In genomic region chr5:129669453-129670035, GRCm38 (mm10) we compare ENCODE assay signal across 8 mouse cellular contexts. TPM values are rescaled to one million over a fixed set of nuclear protein-coding genes. Genes with fewer than 3 reads are reported as not detected.
DNase-seq lines count a peak whose midpoint lies in the region; ATAC-seq and TF ChIP-seq lines count a peak whose summit lies in the region.

No protein-coding gene starts in this region.

- H3K9me3 ChIP-seq in embryonic facial prominence, embryonic 10.5 days = peaks cover 4% of the 10 kb centered on the region; the same call in 1 of the 2 replicates
- H3K9me3 ChIP-seq in midbrain, embryonic 12.5 days = 0 out of 2 replicates have a peak, but pooled peaks cover 10% of the 10 kb centered on the region

- peak overlapping the region; percentile 77 for H3K4me3 ChIP-seq in liver, adult 2 months (ENCODE audit: insufficient read depth, low read depth, low read length)
- H3K4me3 ChIP-seq in embryonic facial prominence, embryonic 10.5 days = peak overlapping the region; percentile 89
- H3K4me3 ChIP-seq in midbrain, embryonic 12.5 days = peak overlapping the region; percentile 88

- WGBS in liver, adult 2 months = under 1% methylated on average over 31 of the region's 31 CpGs
- WGBS in embryonic facial prominence, embryonic 10.5 days = 1% methylated on average over 31 of the region's 31 CpGs
- 1% methylated on average over 31 of the region's 31 CpGs for WGBS in midbrain, embryonic 12.5 days

- peak; percentile 53 for ATAC-seq in inflammation-experienced regulatory T-cells, adult 6 months
- peak; percentile 60; the same call in 1 of the 2 replicates for ATAC-seq in midbrain, embryonic 12.5 days (ENCODE audit: low FRiP score, low read depth)

- H3K27ac ChIP-seq in liver, adult 2 months (replicated peaks; ENCODE audit: insufficient read depth, low read depth, low read length) = peak overlapping the region; percentile 26; the same call in 1 of the 2 replicates
- H3K27ac ChIP-seq in embryonic facial prominence, embryonic 10.5 days (replicated peaks) = peak overlapping the region; percentile 92
- 0 out of 2 replicates have a peak overlapping the region, but pooled peaks have one; percentile 46 for H3K27ac ChIP-seq in midbrain, embryonic 12.5 days (replicated peaks)

- 0 out of 2 replicates have a peak, but pooled peaks cover 3% of the 10 kb centered on the region for H3K4me1 ChIP-seq in liver, adult 2 months (ENCODE audit: control insufficient read depth, insufficient read depth, low read length)
- H3K4me1 ChIP-seq in embryonic facial prominence, embryonic 10.5 days = peaks cover 9% of the 10 kb centered on the region
- H3K4me1 ChIP-seq in midbrain, embryonic 12.5 days = peaks cover 12% of the 10 kb centered on the region

- no peak for TF ChIP-seq POLR2A in liver, adult 2 months (IDR thresholded peaks at IDR 0.05; ENCODE audit: extremely low read depth, insufficient read depth, low read length)

- DNase-seq in liver, adult 2 months (ENCODE audit: extremely low read depth, low read depth, low spot score) = peak; percentile 37
- DNase-seq in liver = no peak
- no peak for DNase-seq in embryonic facial prominence, embryonic 10.5 days (ENCODE audit: low spot score)
- DNase-seq in layer of hippocampus, adult 8-10 months (ENCODE audit: low spot score in 2 of 2) = no peak
- DNase-seq in ovary, adult 18-20 months (ENCODE audit: low spot score) = no peak
- no peak for DNase-seq in adrenal gland, adult 2 months

- TF ChIP-seq CTCF in liver, adult 2 months (IDR thresholded peaks at IDR 0.05; ENCODE audit: low read depth, low read length) = no peak

- no peaks in the 10 kb centered on the region for H3K36me3 ChIP-seq in liver, adult 2 months (ENCODE audit: control insufficient read depth, insufficient read depth, low read length)
- H3K36me3 ChIP-seq in embryonic facial prominence, embryonic 10.5 days (replicated peaks) = no peaks in the 10 kb centered on the region
- H3K36me3 ChIP-seq in midbrain, embryonic 12.5 days = no peaks in the 10 kb centered on the region

- H3K9ac ChIP-seq in liver, adult 2 months (ENCODE audit: low read depth, low read length) = peak overlapping the region; percentile 81
- H3K9ac ChIP-seq in midbrain, embryonic 12.5 days (replicated peaks) = peak overlapping the region; percentile 84

- no peaks in the 10 kb centered on the region for H3K27me3 ChIP-seq in liver, adult 2 months (ENCODE audit: control insufficient read depth, insufficient read depth, low read length)
- no peaks in the 10 kb centered on the region for H3K27me3 ChIP-seq in embryonic facial prominence, embryonic 10.5 days (replicated peaks; ENCODE audit: low read depth, poor library complexity, severe bottlenecking)
- H3K27me3 ChIP-seq in midbrain, embryonic 12.5 days = no peaks in the 10 kb centered on the region

- H3K4me2 ChIP-seq in midbrain, embryonic 12.5 days (replicated peaks) = peak overlapping the region; percentile 75

- H3K79me2 ChIP-seq in liver, adult 2 months (ENCODE audit: control insufficient read depth, insufficient read depth, low read length) = peaks cover 8% of the 10 kb centered on the region; the same call in 1 of the 2 replicates

RNA-seq across cellular contexts. Expression of gene Zfp11, which starts 0.4 kb away (rescaled TPM):
- 0.74 TPM in 2 replicates for total RNA-seq in liver, adult 2 months (2014; rRNA removed)
- 0.58 and 0.61 TPM in 2 replicates for polyA plus RNA-seq in liver, adult 2 months (2012; rRNA removed)
- 6.5 and 7.3 TPM in 2 replicates for polyA plus RNA-seq in embryonic facial prominence, embryonic 10.5 days (2016; fragmentation: Nextera tagmentation; extraction: Ambion mirVana)
- 1 to 10 TPM; 4.6 to 5.1 (median 4.8) TPM for polyA plus RNA-seq in inflammation-experienced regulatory T-cells, adult 6 months (2017; shearing (Covaris generic))
- 7.0 and 7.1 TPM in 2 replicates for polyA plus RNA-seq in midbrain, embryonic 12.5 days (2016; fragmentation: Nextera tagmentation; extraction: Ambion mirVana)
- 1 to 10 TPM; 6.3 to 8.3 (median 7.0) TPM for total RNA-seq in layer of hippocampus, adult 8-10 months (2022)
- 1 to 10 TPM; 2.5 to 4.1 TPM for total RNA-seq in adrenal gland, adult 2 months (2021)
- polyA plus RNA-seq in adrenal gland, adult 2 months (2012; rRNA removed) = 0.89 and 0.94 TPM in 2 replicates

RNA-seq across cellular contexts. Expression of gene Sept14, which starts 38.8 kb away (rescaled TPM):
- not detected in 2 replicates for total RNA-seq in liver, adult 2 months (2014; rRNA removed)
- not detected in 2 replicates for polyA plus RNA-seq in liver, adult 2 months (2012; rRNA removed)
- not detected in 2 replicates for polyA plus RNA-seq in embryonic facial prominence, embryonic 10.5 days (2016; fragmentation: Nextera tagmentation; extraction: Ambion mirVana)
- not detected for polyA plus RNA-seq in inflammation-experienced regulatory T-cells, adult 6 months (2017; shearing (Covaris generic))
- polyA plus RNA-seq in midbrain, embryonic 12.5 days (2016; fragmentation: Nextera tagmentation; extraction: Ambion mirVana) = not detected in 2 replicates
- total RNA-seq in layer of hippocampus, adult 8-10 months (2022) = not detected
- under 1 TPM in 1 of 2 experiments, not detected in 1; 0.46 TPM for total RNA-seq in adrenal gland, adult 2 months (2021)
- not detected in 2 replicates for polyA plus RNA-seq in adrenal gland, adult 2 months (2012; rRNA removed)

RNA-seq across cellular contexts. Expression of gene Mrps17, which starts 45.8 kb away (rescaled TPM):
- total RNA-seq in liver, adult 2 months (2014; rRNA removed) = 55.5 and 60.8 TPM in 2 replicates
- polyA plus RNA-seq in liver, adult 2 months (2012; rRNA removed) = 78.0 and 94.6 TPM in 2 replicates
- polyA plus RNA-seq in embryonic facial prominence, embryonic 10.5 days (2016; fragmentation: Nextera tagmentation; extraction: Ambion mirVana) = 178 and 186 TPM in 2 replicates
- 100 to 1,000 TPM; 109 to 124 (median 117) TPM for polyA plus RNA-seq in inflammation-experienced regulatory T-cells, adult 6 months (2017; shearing (Covaris generic))
- 156 and 171 TPM in 2 replicates for polyA plus RNA-seq in midbrain, embryonic 12.5 days (2016; fragmentation: Nextera tagmentation; extraction: Ambion mirVana)
- 10 to 100 TPM; 72.9 to 92.8 (median 78.4) TPM for total RNA-seq in layer of hippocampus, adult 8-10 months (2022)
- total RNA-seq in adrenal gland, adult 2 months (2021) = 10 to 100 TPM; 88.0 to 94.4 TPM
- polyA plus RNA-seq in adrenal gland, adult 2 months (2012; rRNA removed) = 52.1 and 61.4 TPM in 2 replicates

RNA-seq across cellular contexts. Expression of gene Nipsnap2, which starts 55.3 kb away (rescaled TPM):
- 15.0 and 15.2 TPM in 2 replicates for total RNA-seq in liver, adult 2 months (2014; rRNA removed)
- 10.8 and 15.0 TPM in 2 replicates for polyA plus RNA-seq in liver, adult 2 months (2012; rRNA removed)
- polyA plus RNA-seq in embryonic facial prominence, embryonic 10.5 days (2016; fragmentation: Nextera tagmentation; extraction: Ambion mirVana) = 74.2 and 74.8 TPM in 2 replicates
- 10 to 100 TPM; 52.3 to 79.8 (median 79.6) TPM for polyA plus RNA-seq in inflammation-experienced regulatory T-cells, adult 6 months (2017; shearing (Covaris generic))
- 81.5 and 83.3 TPM in 2 replicates for polyA plus RNA-seq in midbrain, embryonic 12.5 days (2016; fragmentation: Nextera tagmentation; extraction: Ambion mirVana)
- 10 to 100 TPM; 79.4 to 85.9 (median 82.6) TPM for total RNA-seq in layer of hippocampus, adult 8-10 months (2022)
- 100 to 1,000 TPM; 121 to 123 TPM for total RNA-seq in adrenal gland, adult 2 months (2021)
- polyA plus RNA-seq in adrenal gland, adult 2 months (2012; rRNA removed) = 35.0 and 44.8 TPM in 2 replicates

Comparison
In these comparisons a context has a peak if more than half of its experiments do, and no peak if none do; other contexts are left out.
1. H3K27ac ChIP-seq: peak in every context shown above with its lines; median percentile 92 in embryonic facial prominence, embryonic 10.5 days; 46 in midbrain, embryonic 12.5 days; 26 in liver, adult 2 months.